Mouse (Mus musculus): ENCODE results near the gene Camkmt.

DNA sequence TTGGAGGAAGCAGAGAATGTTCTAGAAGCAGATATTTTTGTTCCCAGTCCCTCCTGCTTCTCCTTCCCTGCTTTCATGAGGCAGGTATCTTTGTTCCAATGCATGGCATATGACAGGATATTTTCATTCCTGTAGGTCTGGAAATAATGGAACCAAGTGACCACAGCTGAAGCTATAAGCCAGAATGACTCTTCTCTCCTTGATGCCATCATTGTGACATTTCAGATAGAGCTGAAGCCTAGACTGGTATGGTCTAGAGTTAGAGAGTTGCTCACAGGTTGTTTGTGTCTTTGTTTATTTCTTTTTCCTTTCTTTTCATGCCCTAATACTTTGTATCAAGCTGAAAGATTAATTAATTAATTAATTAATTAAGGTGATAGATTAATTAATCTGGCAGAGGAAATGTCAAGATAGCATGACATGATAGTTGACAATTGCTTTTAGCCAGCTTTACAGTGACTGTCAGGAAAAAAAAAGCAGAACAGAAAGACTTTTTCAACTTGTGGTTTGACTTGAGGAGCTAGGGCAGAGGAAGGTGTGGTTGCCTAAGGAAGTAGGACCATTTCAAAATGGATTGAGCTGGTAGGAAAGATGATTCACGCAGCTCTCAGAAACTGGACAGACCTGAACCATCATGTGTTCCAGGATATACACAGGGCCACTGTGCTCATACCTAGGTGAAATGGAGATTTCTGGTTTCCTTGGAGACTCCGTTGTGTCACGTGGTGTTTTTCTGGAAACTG is 404.8 kb downstream of the Camkmt start:
- TF ChIP-seq CTCF (conservative IDR thresholded peaks at IDR 0.05; ENCODE audit: insufficient read depth, insufficient read length, low read depth, low read length) (no peak), POLR2A (IDR thresholded peaks at IDR 0.05; ENCODE audit: low read depth, low read length) (no peak)
